Mouse (Mus musculus) hindbrain, embryonic 14.5 days (tissue): ENCODE data around the gene Nudt16. TPM values are rescaled to one million over a fixed set of nuclear protein-coding genes. Genes with fewer than 3 reads are reported as not detected.
"Not testable (repeated sequence)": the region's sequence is repeated elsewhere in the genome, so short reads cannot be mapped to it uniquely, and the experiment has no call there.

Source experiments
- ATAC-seq: fragments of 200-750 bp; cut with Nextera tagmentation; 2 replicates; pipeline ENCODE4 v1.8.0; 2017; ENCODE audit warnings: moderate number of reproducible peaks, mild to moderate bottlenecking, moderate TSS enrichment, moderate library complexity; ENCODE audit not compliant: low FRiP score
- DNase-seq: peaks from one replicate; pipeline ENCODE4 v3.0.0-alpha.2; 2015; ENCODE audit warnings: low spot score
- H3K27ac ChIP-seq: fragments of 300-500 bp; sonication (generic); 2 replicates; pipeline ENCODE4 v1.5.1; 2014; ENCODE audit warnings: mild to moderate bottlenecking, moderate library complexity
- H3K27me3 ChIP-seq: fragments of 300-500 bp; sonication (generic); 2 replicates; pipeline ENCODE4 v1.6.1; 2014; ENCODE audit warnings: mild to moderate bottlenecking, low read length, mixed read lengths; ENCODE audit not compliant: control insufficient read depth, insufficient read depth
- H3K36me3 ChIP-seq: fragments of 300-500 bp; sonication (generic); replicated peaks from 2 replicates; pipeline ENCODE4 v1.6.1; 2014; ENCODE audit not compliant: control insufficient read depth, insufficient read depth
- H3K4me1 ChIP-seq: fragments of 300-500 bp; sonication (generic); replicated peaks from 2 replicates; pipeline ENCODE4 v1.6.1; 2014; ENCODE audit warnings: antibody characterized with exemption, low read length, mixed read lengths; ENCODE audit not compliant: control insufficient read depth, insufficient read depth
- H3K4me2 ChIP-seq: fragments of 300-500 bp; sonication (generic); replicated peaks from 2 replicates; pipeline ENCODE4 v1.6.1; 2014; ENCODE audit warnings: mild to moderate bottlenecking, moderate library complexity
- H3K4me3 ChIP-seq: fragments of 300-500 bp; sonication (generic); replicated peaks from 2 replicates; pipeline ENCODE4 v1.5.1; 2014; ENCODE audit warnings: mild to moderate bottlenecking, low read length
- H3K9ac ChIP-seq: fragments of 300-500 bp; sonication (generic); 2 replicates; pipeline ENCODE4 v1.6.1; 2014
- H3K9me3 ChIP-seq: fragments of 300-500 bp; sonication (generic); 2 replicates; pipeline ENCODE4 v1.6.1; 2016; ENCODE audit warnings: low read length; ENCODE audit not compliant: control insufficient read depth
- WGBS: fragments of 180-500 bp; shearing (Covaris S2); extraction: QIAGEN DNeasy Blood & Tissue Kit; methylation state at CpG from one replicate; pipeline ENCODE4 v1.1.7; 2014; 5-methylcytosine and 5-hydroxymethylcytosine counted together
- polyA plus RNA-seq: library from polyadenylated mRNA; unstranded; fragments of >200 nt; fragmentation: Nextera tagmentation; extraction: Ambion mirVana; gene quantifications from 2 replicates; pipeline ENCODE4 v1.2.1, GENCODE M21; 2014

Nudt16 gene
- polyA plus RNA-seq, result 26.7 and 26.8 TPM in 2 replicates

DNA sequence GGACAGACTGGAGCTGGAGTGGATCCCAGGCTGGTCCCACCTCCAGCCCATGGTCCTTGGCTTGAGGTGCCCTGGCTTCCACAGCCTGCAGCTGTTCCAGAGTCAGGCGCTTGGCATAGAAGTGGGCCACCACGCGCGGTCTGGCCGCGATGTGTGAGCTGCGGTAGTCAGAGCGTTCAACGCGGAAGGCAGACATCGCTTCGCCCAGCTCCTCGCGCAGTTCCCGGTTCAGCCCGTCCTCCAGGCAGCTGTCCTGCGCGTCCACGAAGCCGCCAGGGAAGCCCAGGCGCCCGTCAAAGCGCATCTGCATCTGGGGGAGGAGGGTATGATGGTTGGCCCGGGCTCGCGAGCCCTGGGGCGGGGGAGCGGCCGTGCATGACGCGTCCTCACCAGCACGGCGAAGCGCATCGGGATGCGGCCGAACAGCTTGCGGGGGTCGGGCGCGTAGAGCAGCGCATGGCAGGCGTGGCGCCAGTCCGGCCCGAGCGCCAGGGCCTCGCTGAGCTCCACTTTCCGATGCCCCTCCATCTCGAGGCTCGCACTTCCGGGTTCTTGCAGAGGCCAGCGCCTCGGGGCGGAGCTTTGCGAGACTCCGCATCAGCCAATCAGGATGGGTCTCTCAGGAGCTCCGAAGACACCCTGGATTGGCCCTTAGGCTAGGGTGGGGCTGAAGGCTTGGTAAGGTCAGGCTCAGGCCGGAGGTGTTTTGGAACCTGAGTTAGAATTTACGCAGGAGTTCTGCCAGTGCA lies at the start of gene Nudt16:
TSS of gene Nudt16 (minus strand) at position 572 of the 749 bp plus-strand sequence.
- Histone ChIP-seq H3K4me3 (peak within 1 kb of the TSS; percentile 77), H3K27me3 (no peaks in the 10 kb centered on the region), H3K27ac (peak within 1 kb of the TSS; percentile 93), H3K36me3 (no peaks in the 10 kb centered on the region), H3K9me3 (no peaks in the 10 kb centered on the region), H3K4me1 (peaks cover 21% of the 10 kb centered on the region), H3K4me2 (peak within 1 kb of the TSS; percentile 72), H3K9ac (peak within 1 kb of the TSS; percentile 84)
- WGBS, result under 1% methylated on average over 54 of the region's 60 CpGs
- peak; percentile 89 for DNase-seq
- peak; percentile 98 for ATAC-seq

GRCm38 (mm10) chr9:105144992-105145391 lies 13.4 kb upstream of the Nudt16 start, which contains the start of gene 1700080E11Rik:
TSS of gene 1700080E11Rik (minus strand) at chr9:105145092.
- 87% methylated on average over 6 of the region's 6 CpGs for WGBS
- ATAC-seq (no peak), DNase-seq (no peak)
- Histone ChIP-seq H3K27ac (no peak within 1 kb of the TSS), H3K9me3 (no peaks in the 10 kb centered on the region), H3K4me1 (no peaks in the 10 kb centered on the region), H3K36me3 (no peaks in the 10 kb centered on the region), H3K27me3 (no peaks in the 10 kb centered on the region), H3K4me3 (no peak within 1 kb of the TSS), H3K9ac (no peak within 1 kb of the TSS), H3K4me2 (no peak within 1 kb of the TSS)

- Histone ChIP-seq H3K4me1 (no peaks in the 10 kb centered on the region), H3K36me3 (no peaks in the 10 kb centered on the region), H3K4me2 (no peak overlapping the region), H3K9me3 (no peaks in the 10 kb centered on the region), H3K9ac (no peak overlapping the region), H3K27ac (no peak overlapping the region), H3K4me3 (no peak overlapping the region), H3K27me3 (no peaks in the 10 kb centered on the region)
- WGBS, result 84% methylated on average over 6 of the region's 6 CpGs
- DNase-seq, result no peak
- no peak for ATAC-seq
Observed at GRCm38 (mm10) chr9:105139204-105139603, 7.6 kb upstream of the Nudt16 start.

GRCm38 (mm10) chr9:105136404-105136803 lies 4.8 kb upstream of the Nudt16 start:
- Histone ChIP-seq H3K4me2 (no peak overlapping the region), H3K27ac (no peak overlapping the region), H3K36me3 (no peaks in the 10 kb centered on the region), H3K4me1 (peaks cover 4% of the 10 kb centered on the region), H3K9me3 (no peaks in the 10 kb centered on the region), H3K27me3 (no peaks in the 10 kb centered on the region), H3K9ac (no peak overlapping the region), H3K4me3 (no peak overlapping the region)
- DNase-seq, result no peak
- 38% methylated on average over 1 of the region's 1 CpGs for WGBS
- ATAC-seq, result no peak

DNA sequence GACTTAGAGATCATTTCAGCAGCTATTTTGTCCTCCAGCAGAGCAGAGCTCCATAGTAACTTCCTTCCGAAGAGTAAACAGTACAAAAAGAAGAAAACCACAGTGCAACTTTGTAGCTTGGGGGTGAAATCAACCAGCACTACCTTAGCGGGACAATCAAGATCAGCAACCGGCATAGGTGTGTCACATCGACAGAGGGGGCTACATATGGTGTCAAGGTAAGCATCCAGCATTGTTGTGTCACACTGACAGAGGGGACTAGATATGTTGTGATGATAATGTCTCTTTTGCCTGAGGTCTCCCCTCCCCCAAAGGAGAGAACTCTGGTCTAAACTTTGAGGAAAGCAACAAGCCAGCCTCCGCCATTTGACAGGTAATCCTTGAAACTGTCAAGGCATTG lies 2.9 kb upstream of the Nudt16 start:
- H3K27ac ChIP-seq, result no peak overlapping the region
- peaks cover 21% of the 10 kb centered on the region for H3K4me1 ChIP-seq
- H3K4me3 ChIP-seq, result no peak overlapping the region
- DNase-seq (no peak), ATAC-seq (no peak)
- no peak overlapping the region for H3K4me2 ChIP-seq
- 84% methylated on average over 5 of the region's 5 CpGs for WGBS
- no peak overlapping the region for H3K9ac ChIP-seq
- H3K36me3 ChIP-seq, result no peaks in the 10 kb centered on the region
- no peaks in the 10 kb centered on the region for H3K9me3 ChIP-seq
- no peaks in the 10 kb centered on the region for H3K27me3 ChIP-seq

GRCm38 (mm10) chr9:105132002-105132367 lies 361 bp upstream of the Nudt16 start:
- DNase-seq, result no peak
- H3K9ac ChIP-seq, result peak overlapping the region; percentile 84
- no peaks in the 10 kb centered on the region for H3K9me3 ChIP-seq
- no peaks in the 10 kb centered on the region for H3K36me3 ChIP-seq
- H3K4me2 ChIP-seq, result peak overlapping the region; percentile 72
- peaks cover 21% of the 10 kb centered on the region for H3K4me1 ChIP-seq
- peak overlapping the region; percentile 93 for H3K27ac ChIP-seq
- WGBS, result 22% methylated on average over 5 of the region's 5 CpGs
- no peaks in the 10 kb centered on the region for H3K27me3 ChIP-seq
- H3K4me3 ChIP-seq, result peak overlapping the region; percentile 77
- ATAC-seq, result peak; percentile 35; the same call in 1 of the 2 replicates

DNA sequence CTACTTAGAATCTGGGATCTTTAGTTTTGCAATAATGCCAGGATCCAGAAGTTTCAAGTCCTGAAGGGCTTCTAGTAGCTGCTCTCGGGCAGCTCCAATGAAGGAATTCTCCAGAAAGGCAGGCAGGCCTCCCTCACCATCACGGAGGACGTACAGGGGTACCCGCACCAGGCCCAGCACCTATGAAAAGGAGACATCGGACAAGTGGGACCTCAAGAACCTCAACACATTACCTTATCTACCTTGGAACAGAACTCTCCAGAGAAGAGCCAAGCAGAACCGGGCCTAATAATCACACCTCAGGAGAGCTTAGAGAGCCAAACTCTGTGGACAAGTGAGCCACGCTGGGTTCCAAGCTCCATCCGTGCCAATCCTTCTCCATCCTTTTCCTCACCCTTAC lies 1.3 kb downstream of the Nudt16 start:
- H3K27ac ChIP-seq, result no peak overlapping the region
- H3K4me2 ChIP-seq, result peak overlapping the region; percentile 72; the same call in 1 of the 2 replicates
- DNase-seq (no peak), ATAC-seq (no peak)
- H3K4me1 ChIP-seq, result peaks cover 21% of the 10 kb centered on the region
- no peak overlapping the region for H3K4me3 ChIP-seq
- 95% methylated on average over 8 of the region's 8 CpGs for WGBS
- no peaks in the 10 kb centered on the region for H3K9me3 ChIP-seq
- no peaks in the 10 kb centered on the region for H3K36me3 ChIP-seq
- H3K27me3 ChIP-seq, result no peaks in the 10 kb centered on the region
- no peak overlapping the region for H3K9ac ChIP-seq

GRCm38 (mm10) chr9:105125206-105125605 lies 6.4 kb downstream of the Nudt16 start:
- WGBS, result 85% methylated on average over 3 of the region's 3 CpGs
- not testable (repeated sequence) for DNase-seq, H3K4me2 ChIP-seq, H3K9me3 ChIP-seq, H3K9ac ChIP-seq, ATAC-seq, H3K27ac ChIP-seq, H3K36me3 ChIP-seq, H3K27me3 ChIP-seq, H3K4me3 ChIP-seq, H3K4me1 ChIP-seq

GRCm38 (mm10) chr9:105103893-105104292 lies 27.7 kb downstream of the Nudt16 start:
- Histone ChIP-seq H3K36me3 (no peaks in the 10 kb centered on the region), H3K9ac (no peak overlapping the region), H3K27me3 (no peaks in the 10 kb centered on the region), H3K4me1 (no peaks in the 10 kb centered on the region), H3K4me3 (no peak overlapping the region), H3K27ac (no peak overlapping the region), H3K4me2 (no peak overlapping the region), H3K9me3 (0 out of 2 replicates have a peak, but pooled peaks cover 3% of the 10 kb centered on the region)
- DNase-seq (no peak), ATAC-seq (no peak)
- 69% methylated on average over 5 of the region's 5 CpGs for WGBS
